Mouse (Mus musculus) heart, embryonic 13.5 days (tissue): ENCODE measurements around the gene L3hypdh. TPM values are rescaled to one million over a fixed set of nuclear protein-coding genes. Genes with fewer than 3 reads are reported as not detected.

Experiments
- ATAC-seq: fragments of 200-750 bp; cut with Nextera tagmentation; 2 replicates; pipeline ENCODE4 v1.8.0; 2017; ENCODE audit warnings: moderate TSS enrichment; ENCODE audit not compliant: insufficient number of reproducible peaks, low FRiP score, low TSS enrichment; ENCODE audit errors: extremely low read depth
- H3K27ac ChIP-seq: fragments of 300-500 bp; sonication (generic); replicated peaks from 2 replicates; pipeline ENCODE4 v1.5.1; 2015; ENCODE audit warnings: moderate library complexity, mild to moderate bottlenecking, inconsistent platforms
- H3K27me3 ChIP-seq: fragments of 300-500 bp; sonication (generic); replicated peaks from 2 replicates; pipeline ENCODE4 v1.6.1; 2015; ENCODE audit warnings: mild to moderate bottlenecking, inconsistent platforms
- H3K36me3 ChIP-seq: fragments of 300-500 bp; sonication (generic); 2 replicates; pipeline ENCODE4 v1.6.1; 2015; ENCODE audit warnings: mild to moderate bottlenecking, inconsistent platforms
- H3K4me1 ChIP-seq: fragments of 300-500 bp; sonication (generic); 2 replicates; pipeline ENCODE4 v1.6.1; 2015; ENCODE audit warnings: inconsistent platforms
- H3K4me2 ChIP-seq: fragments of 300-500 bp; sonication (generic); 2 replicates; pipeline ENCODE4 v1.6.1; 2015; ENCODE audit warnings: inconsistent platforms, mild to moderate bottlenecking, moderate library complexity
- H3K4me3 ChIP-seq: fragments of 300-500 bp; sonication (generic); 2 replicates; pipeline ENCODE4 v1.5.1; 2015; ENCODE audit warnings: moderate library complexity, mild to moderate bottlenecking, inconsistent platforms
- H3K9ac ChIP-seq: fragments of 300-500 bp; sonication (generic); 2 replicates; pipeline ENCODE4 v1.6.1; 2015; ENCODE audit warnings: inconsistent platforms, mild to moderate bottlenecking, moderate library complexity
- H3K9me3 ChIP-seq: fragments of 300-500 bp; sonication (generic); 2 replicates; pipeline ENCODE4 v1.6.1; 2016; ENCODE audit warnings: inconsistent platforms
- WGBS: fragments of 180-500 bp; shearing (Covaris S2); methylation state at CpG from one replicate; pipeline ENCODE4 v1.1.7; 2015; ENCODE audit warnings: mixed read lengths; 5-methylcytosine and 5-hydroxymethylcytosine counted together
- polyA plus RNA-seq: library from polyadenylated mRNA; unstranded; fragments of >200 nt; fragmentation: Nextera tagmentation; extraction: Ambion mirVana; gene quantifications from 2 replicates; pipeline ENCODE4 v1.2.1, GENCODE M21; 2015

The L3hypdh gene
- 16.8 and 20.4 TPM in 2 replicates for polyA plus RNA-seq

GRCm38 (mm10) chr12:72085329-72086165 is at the start of gene L3hypdh, which contains the start of gene Jkamp:
Gene L3hypdh, minus strand, starts transcription at chr12:72085439.
Gene Jkamp, plus strand, starts transcription at chr12:72085589.
- Histone ChIP-seq H3K9me3 (no peaks in the 10 kb centered on the region), H3K27me3 (no peaks in the 10 kb centered on the region), H3K36me3 (peaks cover 9% of the 10 kb centered on the region), H3K9ac (peak within 1 kb of the TSS; percentile 88), H3K4me2 (peak within 1 kb of the TSS; percentile 96), H3K4me1 (peaks cover 40% of the 10 kb centered on the region), H3K27ac (peak within 1 kb of the TSS; percentile 95), H3K4me3 (peak within 1 kb of the TSS; percentile 71)
- peak; percentile 92 for ATAC-seq
- whole genome bisulfite sequencing: under 1% methylated on average over 60 of the region's 60 CpGs

- Histone ChIP-seq H3K27ac (no peak overlapping the region), H3K9ac (no peak overlapping the region), H3K36me3 (no peaks in the 10 kb centered on the region), H3K4me1 (no peaks in the 10 kb centered on the region), H3K4me3 (no peak overlapping the region), H3K4me2 (no peak overlapping the region), H3K9me3 (peaks cover 10% of the 10 kb centered on the region; the same call in 1 of the 2 replicates), H3K27me3 (no peaks in the 10 kb centered on the region)
- WGBS: 88% methylated on average over 10 of the region's 10 CpGs
- no peak for ATAC-seq
Observed at GRCm38 (mm10) chr12:72129203-72129602, 44.0 kb upstream of the L3hypdh start.

- H3K36me3 ChIP-seq: no peaks in the 10 kb centered on the region
- WGBS: 74% methylated on average over 22 of the region's 23 CpGs
- no peaks in the 10 kb centered on the region for H3K4me1 ChIP-seq
- no peak overlapping the region for H3K9ac ChIP-seq
- H3K4me3 ChIP-seq: no peak overlapping the region
- H3K27ac ChIP-seq: no peak overlapping the region
- no peak overlapping the region for H3K4me2 ChIP-seq
- no peak for ATAC-seq
- no peaks in the 10 kb centered on the region for H3K9me3 ChIP-seq
- H3K27me3 ChIP-seq: peaks cover 4% of the 10 kb centered on the region; the same call in 1 of the 2 replicates
Observed at GRCm38 (mm10) chr12:72115686-72116345, 30.6 kb upstream of the L3hypdh start.

- H3K27ac ChIP-seq: no peak overlapping the region
- no peaks in the 10 kb centered on the region for H3K36me3 ChIP-seq
- no peak overlapping the region for H3K9ac ChIP-seq
- H3K9me3 ChIP-seq: no peaks in the 10 kb centered on the region
- H3K4me3 ChIP-seq: no peak overlapping the region
- no peak overlapping the region for H3K4me2 ChIP-seq
- 67% methylated on average over 6 of the region's 6 CpGs for WGBS
- H3K27me3 ChIP-seq: peaks cover 4% of the 10 kb centered on the region; the same call in 1 of the 2 replicates
- no peak for ATAC-seq
- no peaks in the 10 kb centered on the region for H3K4me1 ChIP-seq
Observed at GRCm38 (mm10) chr12:72115126-72115525, 29.9 kb upstream of the L3hypdh start.

GRCm38 (mm10) chr12:72104525-72105281 is 19.5 kb upstream of the L3hypdh start:
- 0 out of 2 replicates have a peak overlapping the region, but pooled peaks have one; percentile 17 for H3K4me3 ChIP-seq
- no peak for ATAC-seq

GRCm38 (mm10) chr12:72104027-72104426 is 18.8 kb upstream of the L3hypdh start:
- ATAC-seq: no peak
- WGBS: 73% methylated on average over 5 of the region's 5 CpGs

More at GRCm38 (mm10) chr12:72104525-72105281, 19.5 kb upstream of the L3hypdh start:
- Histone ChIP-seq H3K36me3 (peaks cover 18% of the 10 kb centered on the region), H3K4me2 (peak overlapping the region; percentile 61), H3K4me1 (0 out of 2 replicates have a peak, but pooled peaks cover 3% of the 10 kb centered on the region), H3K9me3 (no peaks in the 10 kb centered on the region), H3K9ac (peak overlapping the region; percentile 62; the same call in 1 of the 2 replicates), H3K27me3 (peaks cover 9% of the 10 kb centered on the region; the same call in 1 of the 2 replicates), H3K27ac (no peak overlapping the region)
- 20% methylated on average over 14 of the region's 14 CpGs for WGBS

GRCm38 (mm10) chr12:72102776-72103175 is 17.5 kb upstream of the L3hypdh start:
- H3K36me3 ChIP-seq: peaks cover 32% of the 10 kb centered on the region
- no peak for ATAC-seq
- 74% methylated on average over 6 of the region's 6 CpGs for WGBS
- H3K4me1 ChIP-seq: 0 out of 2 replicates have a peak, but pooled peaks cover 3% of the 10 kb centered on the region
- no peak overlapping the region for H3K4me3 ChIP-seq
- no peak overlapping the region for H3K27ac ChIP-seq
- 0 out of 2 replicates have a peak, but pooled peaks cover 4% of the 10 kb centered on the region for H3K27me3 ChIP-seq
- no peak overlapping the region for H3K4me2 ChIP-seq
- H3K9me3 ChIP-seq: no peaks in the 10 kb centered on the region
- H3K9ac ChIP-seq: no peak overlapping the region

More at GRCm38 (mm10) chr12:72104027-72104426, 18.8 kb upstream of the L3hypdh start:
- H3K4me2 ChIP-seq: no peak overlapping the region
- H3K27ac ChIP-seq: no peak overlapping the region
- H3K9ac ChIP-seq: no peak overlapping the region
- peaks cover 9% of the 10 kb centered on the region; the same call in 1 of the 2 replicates for H3K27me3 ChIP-seq
- H3K36me3 ChIP-seq: peaks cover 24% of the 10 kb centered on the region
- 0 out of 2 replicates have a peak, but pooled peaks cover 3% of the 10 kb centered on the region for H3K4me1 ChIP-seq
- no peaks in the 10 kb centered on the region for H3K9me3 ChIP-seq
- no peak overlapping the region for H3K4me3 ChIP-seq

- 93% methylated on average over 8 of the region's 8 CpGs for WGBS
Observed at GRCm38 (mm10) chr12:72096966-72097365, 11.7 kb upstream of the L3hypdh start.

GRCm38 (mm10) chr12:72089802-72090201 is 4.6 kb upstream of the L3hypdh start:
- no peaks in the 10 kb centered on the region for H3K27me3 ChIP-seq
- no peak for ATAC-seq

More at GRCm38 (mm10) chr12:72096966-72097365, 11.7 kb upstream of the L3hypdh start:
- no peak overlapping the region for H3K27ac ChIP-seq
- H3K9me3 ChIP-seq: no peaks in the 10 kb centered on the region
- no peak overlapping the region for H3K9ac ChIP-seq
- peaks cover 87% of the 10 kb centered on the region for H3K36me3 ChIP-seq
- no peaks in the 10 kb centered on the region for H3K27me3 ChIP-seq
- no peak overlapping the region for H3K4me3 ChIP-seq
- no peak overlapping the region for H3K4me2 ChIP-seq
- no peak for ATAC-seq
- no peaks in the 10 kb centered on the region for H3K4me1 ChIP-seq

GRCm38 (mm10) chr12:72086166-72086825 is 1.1 kb upstream of the L3hypdh start:
- H3K4me3 ChIP-seq: peak overlapping the region; percentile 71
- 2% methylated on average over 18 of the region's 18 CpGs for WGBS
- no peaks in the 10 kb centered on the region for H3K27me3 ChIP-seq
- peaks cover 40% of the 10 kb centered on the region for H3K4me1 ChIP-seq
- H3K27ac ChIP-seq: peak overlapping the region; percentile 95
- no peak for ATAC-seq
- no peaks in the 10 kb centered on the region for H3K9me3 ChIP-seq
- peak overlapping the region; percentile 88 for H3K9ac ChIP-seq
- H3K4me2 ChIP-seq: peak overlapping the region; percentile 96
- peaks cover 15% of the 10 kb centered on the region for H3K36me3 ChIP-seq

More at GRCm38 (mm10) chr12:72089802-72090201, 4.6 kb upstream of the L3hypdh start:
- Histone ChIP-seq H3K36me3 (peaks cover 50% of the 10 kb centered on the region), H3K9ac (no peak overlapping the region), H3K4me1 (peaks cover 19% of the 10 kb centered on the region), H3K4me3 (no peak overlapping the region), H3K4me2 (no peak overlapping the region), H3K9me3 (no peaks in the 10 kb centered on the region), H3K27ac (no peak overlapping the region)
- WGBS: 93% methylated on average over 4 of the region's 4 CpGs
